Mouse (Mus musculus): ENCODE data around the gene Kpna7. TPM values are rescaled to one million over a fixed set of nuclear protein-coding genes. Genes with fewer than 3 reads are reported as not detected.

The Kpna7 gene
- polyA plus RNA-seq, 1 experiment from 2014 or later: not detected

DNA sequence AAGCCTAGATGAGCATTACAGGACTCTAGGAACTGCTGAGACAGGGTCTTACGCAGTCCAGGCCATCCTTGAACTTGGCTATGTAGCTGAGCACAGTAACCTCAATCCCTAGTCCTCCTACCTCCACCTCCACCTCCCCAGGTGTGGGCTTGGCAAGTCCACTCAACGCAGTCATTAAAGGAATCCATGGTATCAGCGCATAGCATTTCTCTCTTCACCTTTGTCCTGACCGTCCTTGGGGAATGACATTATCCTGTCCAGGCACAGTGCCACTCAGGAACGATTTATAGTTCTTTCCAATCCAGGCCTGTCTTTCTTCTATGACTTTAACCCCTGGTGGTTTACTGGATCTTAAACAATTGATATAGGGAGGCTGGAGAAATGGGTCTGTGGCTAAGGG is 93.3 kb downstream of the Kpna7 start:
- no peaks in the 10 kb centered on the region for H3K4me1 ChIP-seq (ENCODE audit: insufficient read depth)
- 72% methylated on average over 5 of the region's 5 CpGs for WGBS
- no peak for TF ChIP-seq CTCF (IDR thresholded peaks at IDR 0.05; ENCODE audit: low read depth)
- H3K9me3 ChIP-seq (ENCODE audit: low read depth, low read length): no peaks in the 10 kb centered on the region
- no peak overlapping the region for H3K4me2 ChIP-seq
- no peaks in the 10 kb centered on the region for H3K27me3 ChIP-seq (ENCODE audit: insufficient read depth, low read length)
- no peak for DNase-seq
- H3K36me3 ChIP-seq (ENCODE audit: insufficient read depth): no peaks in the 10 kb centered on the region
- ATAC-seq (ENCODE audit: insufficient read depth): no peak
- no peak overlapping the region for H3K4me3 ChIP-seq (ENCODE audit: low read depth, low read length)
- H3K9ac ChIP-seq: no peak overlapping the region
- no peak overlapping the region for H3K27ac ChIP-seq (ENCODE audit: low read depth)

DNA sequence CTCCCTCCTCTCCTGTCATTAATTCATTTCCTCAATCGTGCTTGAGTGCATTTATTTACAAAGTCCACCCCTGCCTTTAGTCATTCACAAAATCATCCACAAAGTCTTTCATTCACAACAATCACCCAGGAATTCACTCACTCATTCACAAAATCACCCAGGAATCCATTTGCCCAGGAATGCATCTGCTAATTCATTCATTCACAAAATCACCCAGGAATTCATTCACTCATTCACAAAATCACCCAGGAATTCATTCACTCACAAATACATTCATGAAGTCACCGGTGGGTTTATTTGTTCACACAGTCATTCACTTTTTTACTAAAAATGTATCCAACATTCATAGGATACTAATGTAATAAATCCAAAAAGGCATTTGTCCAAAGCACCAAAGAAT is 93.8 kb downstream of the Kpna7 start:
- ATAC-seq (ENCODE audit: insufficient read depth) (no peak), DNase-seq (no peak)
- Histone ChIP-seq H3K9me3 (ENCODE audit: low read depth, low read length) (no peaks in the 10 kb centered on the region), H3K4me3 (ENCODE audit: low read depth, low read length) (no peak overlapping the region), H3K27ac (ENCODE audit: low read depth) (no peak overlapping the region), H3K36me3 (ENCODE audit: insufficient read depth) (no peaks in the 10 kb centered on the region), H3K27me3 (ENCODE audit: insufficient read depth, low read length) (no peaks in the 10 kb centered on the region), H3K4me1 (ENCODE audit: insufficient read depth) (no peaks in the 10 kb centered on the region), H3K9ac (no peak overlapping the region), H3K4me2 (no peak overlapping the region)
- TF ChIP-seq CTCF (IDR thresholded peaks at IDR 0.05; ENCODE audit: low read depth): no peak
- 56% methylated on average over 2 of the region's 2 CpGs for WGBS

DNA sequence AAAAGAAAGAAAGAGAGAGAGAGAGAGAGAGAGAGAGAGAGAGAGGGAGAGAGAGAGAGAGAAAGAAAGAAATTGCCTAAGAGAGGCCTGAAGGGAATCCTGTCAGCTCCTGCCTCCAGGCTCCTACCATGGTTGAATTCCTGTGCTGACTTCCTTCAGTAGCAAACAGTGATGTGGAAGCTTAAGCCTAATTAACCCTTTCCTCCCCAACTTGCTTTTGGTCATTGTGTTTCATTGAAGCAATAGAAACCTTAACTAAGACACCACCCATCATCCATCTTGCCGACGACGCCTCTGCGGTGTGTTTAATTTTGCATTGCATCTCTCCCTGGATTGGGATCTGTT is 94.8 kb downstream of the Kpna7 start:
- H3K36me3 ChIP-seq (ENCODE audit: insufficient read depth): no peaks in the 10 kb centered on the region
- no peaks in the 10 kb centered on the region; the same call in 1 of the 2 replicates for H3K9me3 ChIP-seq (ENCODE audit: low read depth, low read length)
- H3K9ac ChIP-seq: no peak overlapping the region
- no peaks in the 10 kb centered on the region for H3K4me1 ChIP-seq (ENCODE audit: insufficient read depth)
- no peak overlapping the region for H3K4me2 ChIP-seq
- TF ChIP-seq CTCF (IDR thresholded peaks at IDR 0.05; ENCODE audit: low read depth): no peak
- ATAC-seq (ENCODE audit: insufficient read depth) (no peak), DNase-seq (no peak)
- no peaks in the 10 kb centered on the region for H3K27me3 ChIP-seq (ENCODE audit: insufficient read depth, low read length)
- H3K27ac ChIP-seq (ENCODE audit: low read depth): no peak overlapping the region
- 72% methylated on average over 4 of the region's 4 CpGs for WGBS
- H3K4me3 ChIP-seq (ENCODE audit: low read depth, low read length): no peak overlapping the region

DNA sequence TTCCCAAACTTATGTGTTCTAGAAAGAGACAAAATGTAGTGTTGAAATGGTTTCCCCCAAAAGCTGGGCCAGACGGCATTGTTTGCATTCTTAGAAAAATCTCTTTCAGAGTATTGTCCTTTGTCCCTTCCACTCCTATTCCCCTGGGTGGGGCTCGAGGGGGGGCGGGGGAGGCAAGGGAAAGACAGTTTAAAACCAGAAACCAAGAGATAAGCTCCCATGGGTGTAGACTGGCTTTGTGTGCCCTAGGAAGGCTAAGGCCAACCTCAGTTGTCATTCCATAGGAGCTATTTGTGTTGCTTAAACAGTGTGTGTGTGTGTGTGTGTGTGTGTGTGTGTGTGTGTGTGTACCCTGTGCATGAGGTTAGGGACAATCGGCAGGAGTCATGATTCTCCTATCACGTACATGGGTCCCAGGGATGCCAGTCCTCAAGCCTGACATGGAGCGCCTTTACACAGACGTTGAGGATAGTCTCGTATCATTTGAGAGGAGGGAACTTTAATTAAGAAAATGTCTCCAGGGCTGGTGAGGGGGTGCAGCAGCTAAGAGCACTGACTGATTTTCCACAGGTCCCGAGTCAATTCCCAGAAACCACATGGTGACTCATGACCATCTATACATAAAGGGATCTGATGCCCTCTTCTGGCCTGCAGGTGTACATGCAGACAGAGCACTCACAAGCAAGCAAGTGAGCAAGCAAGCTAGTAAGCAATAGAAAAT is 95.3 kb downstream of the Kpna7 start:
- DNase-seq (peak; percentile 81), ATAC-seq (ENCODE audit: insufficient read depth) (peak; percentile 70; the same call in 1 of the 2 replicates)
- Histone ChIP-seq H3K27ac (ENCODE audit: low read depth) (no peak overlapping the region), H3K4me1 (ENCODE audit: insufficient read depth) (no peaks in the 10 kb centered on the region), H3K4me2 (no peak overlapping the region), H3K9ac (no peak overlapping the region), H3K9me3 (ENCODE audit: low read depth, low read length) (no peaks in the 10 kb centered on the region; the same call in 1 of the 2 replicates), H3K27me3 (ENCODE audit: insufficient read depth, low read length) (no peaks in the 10 kb centered on the region), H3K36me3 (ENCODE audit: insufficient read depth) (no peaks in the 10 kb centered on the region), H3K4me3 (ENCODE audit: low read depth, low read length) (no peak overlapping the region)
- TF ChIP-seq CTCF (IDR thresholded peaks at IDR 0.05; ENCODE audit: low read depth): peak; percentile 83
- 46% methylated on average over 9 of the region's 9 CpGs for WGBS

DNA sequence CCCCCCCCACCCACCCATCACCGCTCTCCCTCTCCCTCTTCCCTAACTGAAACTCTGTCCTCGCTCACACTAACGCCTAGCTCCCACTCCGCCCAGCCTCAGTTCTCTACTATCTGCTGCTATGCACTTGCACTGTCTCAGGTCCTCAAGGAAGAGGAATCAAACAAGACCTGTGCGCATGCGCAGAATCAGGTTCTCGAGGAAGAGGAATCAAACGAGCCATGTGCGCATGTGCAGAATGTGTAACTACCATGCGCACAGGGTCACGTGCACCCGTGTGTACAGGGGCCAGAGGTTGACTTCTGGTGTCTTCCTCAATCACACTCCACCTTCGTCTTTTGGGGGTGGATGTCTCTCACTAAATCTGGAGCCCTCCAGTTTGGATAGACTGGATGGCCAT is 96.3 kb downstream of the Kpna7 start:
- Histone ChIP-seq H3K27me3 (ENCODE audit: insufficient read depth, low read length) (no peaks in the 10 kb centered on the region), H3K9ac (no peak overlapping the region), H3K9me3 (ENCODE audit: low read depth, low read length) (no peaks in the 10 kb centered on the region; the same call in 1 of the 2 replicates), H3K36me3 (ENCODE audit: insufficient read depth) (no peaks in the 10 kb centered on the region), H3K4me1 (ENCODE audit: insufficient read depth) (no peaks in the 10 kb centered on the region), H3K4me3 (ENCODE audit: low read depth, low read length) (no peak overlapping the region), H3K4me2 (no peak overlapping the region), H3K27ac (ENCODE audit: low read depth) (no peak overlapping the region)
- ATAC-seq (ENCODE audit: insufficient read depth): no peak
- DNase-seq: no peak
- WGBS: 86% methylated on average over 13 of the region's 13 CpGs
- no peak for TF ChIP-seq CTCF (IDR thresholded peaks at IDR 0.05; ENCODE audit: low read depth)

DNA sequence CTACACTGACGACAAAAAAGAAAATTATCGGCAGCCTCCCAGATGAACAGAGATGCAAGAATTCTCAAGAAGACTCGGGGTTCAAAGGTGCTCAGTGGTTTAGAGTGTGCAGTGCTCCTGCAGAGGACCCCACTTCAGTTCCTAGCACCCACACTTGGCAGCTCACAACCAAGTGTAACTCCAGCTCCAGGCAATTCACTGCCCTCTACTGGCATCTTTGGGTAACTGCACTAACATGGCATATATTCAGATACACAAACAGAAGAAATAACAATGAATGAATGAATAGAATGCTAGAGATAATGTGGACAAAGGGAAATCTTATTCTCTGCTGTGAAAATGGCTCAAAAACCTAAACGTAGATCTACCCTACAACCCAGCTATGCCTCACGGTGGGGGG is 99.0 kb downstream of the Kpna7 start:
- DNase-seq (no peak), ATAC-seq (ENCODE audit: insufficient read depth) (no peak)
- peak; percentile 40 for TF ChIP-seq CTCF (IDR thresholded peaks at IDR 0.05; ENCODE audit: low read depth)
- Histone ChIP-seq H3K36me3 (ENCODE audit: insufficient read depth) (no peaks in the 10 kb centered on the region), H3K27me3 (ENCODE audit: insufficient read depth, low read length) (no peaks in the 10 kb centered on the region), H3K9me3 (ENCODE audit: low read depth, low read length) (no peaks in the 10 kb centered on the region; the same call in 1 of the 2 replicates), H3K4me2 (no peak overlapping the region), H3K4me1 (ENCODE audit: insufficient read depth) (no peaks in the 10 kb centered on the region), H3K4me3 (ENCODE audit: low read depth, low read length) (no peak overlapping the region), H3K9ac (no peak overlapping the region), H3K27ac (ENCODE audit: low read depth) (no peak overlapping the region)
- WGBS: 92% methylated on average over 5 of the region's 5 CpGs

DNA sequence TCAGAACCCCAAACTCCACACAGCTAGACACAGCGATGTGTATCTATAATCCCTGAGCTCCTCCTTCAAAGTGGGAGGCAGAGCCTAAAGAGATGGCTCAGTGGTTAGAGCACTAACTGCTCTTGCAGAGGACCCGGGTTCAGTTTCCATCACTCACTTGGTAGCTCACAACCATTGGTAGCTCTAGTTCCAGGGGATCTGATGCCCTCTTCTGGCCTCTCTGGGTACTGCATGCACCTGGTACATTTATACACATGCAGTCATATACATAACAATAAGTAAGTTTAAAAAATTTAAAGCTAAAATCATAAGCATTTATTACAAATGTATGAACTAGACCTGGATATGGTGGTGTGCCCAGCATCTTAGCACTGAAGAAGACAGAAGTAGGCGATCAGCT is 100.6 kb downstream of the Kpna7 start:
- Histone ChIP-seq H3K4me3 (ENCODE audit: low read depth, low read length) (no peak overlapping the region), H3K36me3 (ENCODE audit: insufficient read depth) (no peaks in the 10 kb centered on the region), H3K4me2 (no peak overlapping the region), H3K27ac (ENCODE audit: low read depth) (no peak overlapping the region), H3K9ac (no peak overlapping the region), H3K27me3 (ENCODE audit: insufficient read depth, low read length) (no peaks in the 10 kb centered on the region), H3K4me1 (ENCODE audit: insufficient read depth) (no peaks in the 10 kb centered on the region), H3K9me3 (ENCODE audit: low read depth, low read length) (no peaks in the 10 kb centered on the region; the same call in 1 of the 2 replicates)
- no peak for ATAC-seq (ENCODE audit: insufficient read depth)
- DNase-seq: no peak
- 86% methylated on average over 3 of the region's 3 CpGs for WGBS
- TF ChIP-seq CTCF (IDR thresholded peaks at IDR 0.05; ENCODE audit: low read depth): peak; percentile 41
